Mouse (Mus musculus) gastrocnemius, postnatal 14 days (tissue): ENCODE results near the gene Gabbr2. TPM values are rescaled to one million over a fixed set of nuclear protein-coding genes. Genes with fewer than 3 reads are reported as not detected.

Experiments used
- DNase-seq: peaks from one replicate; pipeline ENCODE4 v3.0.0; 2021; ENCODE audit warnings: mixed read lengths
- intact Hi-C: fragments of 180-260 bp; cut with DNase I; formaldehyde crosslinking; loops from one replicate; pipeline ENCODE4 v1.15.1; 2025; ENCODE audit warnings: low total_unique reads
- total RNA-seq, 2 experiments: library from RNA; stranded (reverse); gene quantifications; 2 replicates each; pipeline ENCODE4 v1.2.3; 2021

Gabbr2 gene
- total RNA-seq, 2 experiments from 2014 or later = 0.14 to 0.20 TPM

DNA sequence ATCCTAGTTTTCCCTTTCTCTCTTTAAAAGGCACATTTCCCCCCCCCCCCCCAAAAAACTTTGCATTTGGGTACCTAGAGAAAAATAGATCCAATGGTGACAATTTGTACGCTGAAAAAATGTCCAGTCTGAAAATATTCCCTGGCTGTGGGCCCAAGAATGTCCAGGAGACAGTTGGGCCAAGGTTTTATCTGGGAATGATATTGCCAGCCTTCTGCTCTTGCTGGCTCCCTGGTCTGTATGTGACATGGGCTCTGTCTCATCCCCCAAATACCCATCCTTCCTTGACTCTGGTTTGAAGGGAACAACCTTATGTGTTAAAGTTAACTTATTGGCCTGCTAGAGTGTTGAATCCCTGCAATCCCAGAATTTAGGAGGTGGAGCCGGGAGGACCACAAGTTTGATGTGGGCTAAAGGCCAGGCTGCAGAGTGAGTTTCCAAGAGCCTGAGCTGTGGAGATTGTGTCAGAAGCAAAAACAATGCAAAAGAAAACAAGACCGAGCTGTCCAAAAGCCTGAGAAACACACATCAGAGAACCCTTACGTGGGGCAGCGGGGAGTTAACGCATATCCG, 247.0 kb downstream of the Gabbr2 start:
- intact Hi-C loops = no loop called here
- no peak for DNase-seq

DNA sequence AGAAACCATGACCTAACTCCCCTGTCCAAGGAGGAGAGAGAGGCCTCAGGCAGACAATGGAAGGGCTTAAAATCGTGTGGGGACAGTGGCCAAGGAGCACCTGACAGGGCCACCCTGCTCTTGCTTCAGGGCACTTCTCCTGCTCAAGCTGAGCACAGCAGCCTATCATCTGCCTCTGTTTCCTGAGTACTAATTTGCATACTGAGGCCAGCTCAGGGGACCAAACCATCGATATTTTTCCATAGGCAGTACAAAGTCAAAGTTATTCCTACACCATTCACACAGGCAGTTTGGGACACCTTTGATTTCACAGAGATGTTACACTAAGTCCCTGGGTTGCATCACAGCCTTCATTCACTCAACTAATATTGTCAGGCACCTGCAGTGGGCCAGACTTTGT, 249.1 kb downstream of the Gabbr2 start:
- intact Hi-C loops = no loop called here
- no peak for DNase-seq

DNA sequence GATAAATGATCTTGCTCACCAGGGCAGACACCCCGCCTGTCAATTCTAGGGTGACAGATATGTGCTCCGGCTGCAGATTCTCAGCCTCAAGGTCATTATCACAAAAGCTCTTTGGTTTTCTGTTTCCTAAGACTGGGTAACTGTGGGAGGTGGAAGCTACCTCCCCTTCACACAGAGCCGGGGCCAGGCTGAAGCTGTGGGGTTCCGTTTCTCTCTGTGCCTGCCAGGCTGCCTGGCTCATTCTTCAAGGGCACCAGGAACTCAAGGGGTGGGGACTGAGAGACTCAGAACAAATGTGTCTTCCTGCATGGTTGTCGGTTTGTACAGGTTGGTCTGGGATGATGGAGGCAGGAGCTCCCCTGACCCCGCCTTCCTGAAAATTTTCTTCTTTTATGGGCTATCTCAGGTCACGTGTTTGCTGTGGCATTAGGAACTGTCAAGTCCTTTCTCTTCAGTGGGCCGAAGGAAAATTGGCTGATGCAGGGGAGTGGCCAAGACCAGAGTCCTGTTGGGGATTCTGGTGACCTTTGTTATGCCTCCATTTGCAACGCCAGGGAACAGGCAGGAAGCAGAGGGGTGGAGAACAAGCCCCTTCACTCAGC, 254.7 kb downstream of the Gabbr2 start:
- intact Hi-C loops = no loop called here
- DNase-seq = no peak

DNA sequence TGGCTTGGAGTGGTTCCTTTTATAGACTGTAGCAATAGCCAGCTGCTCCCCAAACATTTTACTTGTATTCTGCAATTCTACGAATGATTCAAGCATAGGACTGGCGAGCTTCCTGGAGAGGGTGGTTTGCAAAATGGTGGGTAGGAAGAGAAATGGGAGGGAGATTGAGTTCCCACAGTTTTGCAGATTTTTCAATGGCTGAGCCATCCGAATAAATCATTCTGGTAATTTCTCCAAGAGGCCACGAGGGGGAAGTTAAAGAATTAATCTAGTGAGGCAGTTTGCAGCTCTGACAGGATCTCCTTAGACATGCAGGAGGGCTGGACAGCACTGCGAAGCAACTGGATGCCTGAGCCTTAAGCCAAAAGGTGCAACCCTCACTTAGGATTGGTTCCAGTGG, 256.8 kb downstream of the Gabbr2 start:
- DNase-seq = no peak
- intact Hi-C loops = no loop called here

DNA sequence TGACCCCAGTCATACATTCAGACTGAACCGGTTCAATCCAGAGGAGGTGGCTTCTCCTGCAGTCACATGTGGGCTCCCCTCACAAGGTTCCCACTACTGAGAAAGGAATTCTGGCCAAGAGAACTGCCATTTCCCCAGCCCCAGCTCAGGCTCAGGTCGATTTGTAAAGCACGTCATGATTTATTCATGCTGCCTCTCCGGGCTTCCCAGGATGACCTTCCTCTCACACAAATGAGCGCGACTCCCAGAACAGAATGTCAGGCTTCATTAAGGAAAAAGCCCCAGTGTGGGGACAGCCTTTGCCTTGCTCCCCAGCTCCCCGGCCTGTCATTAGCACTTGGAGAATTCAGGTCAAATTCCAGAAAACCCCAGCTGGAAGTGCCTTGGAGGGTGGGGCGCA, 260.1 kb downstream of the Gabbr2 start:
- DNase-seq = no peak
- intact Hi-C loops = no loop called here

DNA sequence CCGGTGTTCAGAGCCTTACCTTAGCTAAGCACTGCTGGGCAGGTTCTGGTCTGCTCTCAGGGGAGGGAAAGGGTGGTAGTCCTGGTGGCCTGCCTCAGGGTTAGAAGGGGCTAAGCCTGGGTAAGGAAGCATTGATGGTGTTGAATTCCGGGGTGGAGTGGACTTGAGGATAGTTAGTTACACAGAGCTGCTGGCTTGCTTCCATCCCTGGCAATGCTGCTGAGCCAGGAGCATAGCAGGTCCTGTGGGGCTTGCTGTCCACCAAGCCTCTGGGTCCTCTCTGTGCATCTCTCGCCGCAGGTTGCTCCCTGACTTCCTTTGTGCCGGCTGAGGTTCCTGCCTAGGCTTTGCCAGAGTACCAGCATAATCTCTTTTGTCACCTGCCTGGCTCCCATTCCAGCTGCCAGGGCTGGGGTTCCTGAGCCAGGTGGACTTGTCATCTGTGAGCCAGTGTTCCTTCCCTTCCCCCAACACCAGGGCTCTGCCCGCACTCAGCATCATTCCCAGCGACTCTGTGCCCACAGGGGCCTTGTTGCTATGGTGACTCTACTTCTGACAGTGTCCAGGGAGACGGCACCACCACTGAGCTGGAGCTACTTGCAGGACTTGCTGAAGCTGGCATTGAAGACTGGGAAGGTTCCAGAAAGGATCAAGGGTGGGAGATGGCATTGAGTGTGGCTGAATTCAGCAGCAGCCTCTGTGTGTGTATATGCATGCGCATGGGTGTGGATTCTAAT, 262.2 kb downstream of the Gabbr2 start:
- intact Hi-C loops = no loop called here
- DNase-seq = no peak

DNA sequence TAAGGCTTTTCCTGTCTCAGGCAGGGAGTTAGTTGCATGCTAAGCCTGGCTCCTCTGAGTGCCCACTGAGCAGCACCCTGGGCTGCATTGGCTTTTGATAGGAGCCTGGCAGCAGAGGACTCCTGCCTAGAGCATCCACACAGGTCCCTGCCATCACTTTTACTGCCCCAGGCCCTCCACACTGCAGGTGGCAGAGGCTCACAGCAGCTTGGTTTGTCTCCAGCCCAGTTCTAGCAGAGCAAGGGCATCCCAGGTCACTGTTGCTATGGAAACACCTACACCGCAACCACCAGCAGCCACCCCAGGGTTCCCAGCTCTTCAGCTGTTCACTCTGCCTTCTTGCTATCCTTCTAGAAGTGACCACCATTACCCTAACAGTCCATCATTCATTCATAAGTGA, 263.4 kb downstream of the Gabbr2 start:
- intact Hi-C loops = no loop called here
- no peak for DNase-seq

DNA sequence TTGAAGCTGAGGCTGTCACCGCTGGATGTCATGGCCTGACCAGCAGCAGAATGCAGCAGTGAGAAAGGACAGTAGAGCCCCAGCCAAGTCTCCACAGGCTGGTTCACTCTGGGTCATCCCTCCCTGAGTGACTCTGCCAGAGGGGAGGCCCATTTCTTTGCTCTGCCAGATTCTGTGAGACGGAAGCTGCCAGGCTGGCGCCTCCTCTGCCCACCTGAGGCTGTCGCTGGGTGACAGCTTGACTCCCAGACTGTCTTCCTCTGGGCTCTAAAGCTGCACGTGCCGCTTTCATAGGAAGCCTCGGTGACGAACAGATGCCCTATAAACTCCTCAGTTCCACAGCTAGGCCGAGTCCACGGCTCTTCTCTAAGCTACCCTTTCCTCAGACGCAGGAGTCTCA, 264.5 kb downstream of the Gabbr2 start:
- intact Hi-C loops = no loop called here
- no peak for DNase-seq

DNA sequence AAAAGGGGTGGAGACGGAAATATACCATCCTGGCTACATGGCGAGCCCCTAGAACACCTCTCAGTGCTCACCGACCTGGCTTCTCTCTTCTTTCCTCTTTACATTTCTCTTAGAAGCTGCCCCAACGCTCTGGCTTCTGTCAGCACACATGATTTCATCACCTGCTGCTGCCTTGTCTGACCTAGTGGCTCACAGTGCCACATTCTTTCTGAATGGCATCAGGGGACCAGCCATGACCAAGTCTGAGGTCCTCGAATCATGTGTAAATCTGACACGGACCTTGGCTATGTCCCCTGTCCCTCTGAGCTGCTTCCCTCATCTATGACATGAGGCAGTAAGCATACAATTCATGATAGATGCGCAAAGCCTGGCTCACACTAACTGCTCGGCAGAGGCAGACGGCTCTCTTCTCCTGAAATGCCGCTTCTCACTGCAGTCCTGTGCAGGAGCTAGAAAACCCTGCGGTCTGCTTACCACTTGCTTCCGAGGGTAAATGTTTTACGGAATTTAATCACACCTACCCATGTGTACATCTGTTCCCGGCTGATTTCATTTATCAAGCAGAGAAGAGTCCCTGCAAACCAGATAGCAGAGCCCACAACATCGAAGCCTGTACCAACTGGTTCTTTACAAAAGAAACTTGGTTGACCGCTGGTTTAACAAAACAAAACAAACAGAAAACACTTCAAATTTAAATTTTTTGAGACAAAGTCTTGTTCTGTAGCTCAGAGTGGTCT, 270.7 kb downstream of the Gabbr2 start:
- DNase-seq = no peak
- intact Hi-C loops = no loop called here

DNA sequence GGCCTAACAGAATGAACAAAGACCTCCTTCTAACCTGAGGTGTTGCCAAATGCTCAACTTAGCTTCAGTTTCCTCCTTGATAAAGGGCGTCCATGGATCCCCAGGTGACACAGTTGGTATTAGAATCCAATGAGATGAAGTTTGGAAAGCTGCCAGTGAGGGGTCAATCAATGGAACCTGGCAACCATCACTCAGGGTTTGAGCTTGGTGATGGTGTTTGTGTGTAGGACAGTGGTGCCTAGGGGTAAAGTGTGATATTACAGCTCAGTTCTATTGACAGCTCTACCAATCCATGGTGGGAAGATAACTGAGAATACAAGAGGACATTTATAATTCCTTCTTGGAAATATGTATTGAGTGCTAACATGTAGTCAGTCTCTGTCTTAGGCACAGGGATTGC, 271.6 kb downstream of the Gabbr2 start:
- intact Hi-C loops = no loop called here
- DNase-seq = no peak

DNA sequence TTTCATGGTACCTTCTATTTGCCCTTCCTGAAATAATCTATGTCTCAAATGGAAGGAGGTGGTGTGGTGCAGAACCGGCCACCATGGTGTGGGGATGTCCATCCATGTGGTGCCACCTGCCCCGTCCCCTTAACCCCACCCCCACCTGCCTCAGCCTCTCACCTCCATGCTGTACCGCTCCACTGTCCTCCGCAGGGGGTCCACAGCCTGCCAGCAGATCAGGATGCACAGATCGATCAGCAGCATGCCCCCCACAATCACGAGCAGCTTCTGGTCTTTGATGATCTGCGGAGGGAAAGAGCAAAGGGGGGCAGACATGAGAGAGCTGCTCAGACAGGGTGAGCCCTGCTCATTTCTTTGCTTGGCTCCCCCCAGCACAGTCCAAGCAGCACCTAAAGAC, 273.0 kb downstream of the Gabbr2 start:
- no peak for DNase-seq

DNA sequence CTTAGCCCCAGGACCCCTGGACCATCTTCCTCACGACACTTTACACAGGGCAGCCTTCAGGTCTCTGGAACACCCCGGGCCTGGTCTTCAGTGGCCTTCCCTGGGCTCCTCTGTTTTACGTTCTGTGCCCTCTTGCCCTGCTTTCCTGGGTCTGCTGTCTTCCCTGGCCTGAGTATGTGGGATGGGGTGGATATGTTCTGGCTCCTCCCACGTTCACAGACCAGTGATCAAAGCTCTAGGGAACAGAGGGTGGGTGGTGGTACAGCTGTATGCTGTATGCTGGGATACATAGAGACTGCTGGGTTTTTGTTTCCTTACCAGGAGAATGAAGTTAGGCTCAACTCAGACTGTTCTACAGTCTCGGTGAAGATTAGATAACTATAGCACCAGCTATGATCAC, 274.5 kb downstream of the Gabbr2 start:
- intact Hi-C loops = no loop called here
- no peak for DNase-seq

More for the DNA sequence above, 273.0 kb downstream of the Gabbr2 start:
- intact Hi-C loops = no loop called here

DNA sequence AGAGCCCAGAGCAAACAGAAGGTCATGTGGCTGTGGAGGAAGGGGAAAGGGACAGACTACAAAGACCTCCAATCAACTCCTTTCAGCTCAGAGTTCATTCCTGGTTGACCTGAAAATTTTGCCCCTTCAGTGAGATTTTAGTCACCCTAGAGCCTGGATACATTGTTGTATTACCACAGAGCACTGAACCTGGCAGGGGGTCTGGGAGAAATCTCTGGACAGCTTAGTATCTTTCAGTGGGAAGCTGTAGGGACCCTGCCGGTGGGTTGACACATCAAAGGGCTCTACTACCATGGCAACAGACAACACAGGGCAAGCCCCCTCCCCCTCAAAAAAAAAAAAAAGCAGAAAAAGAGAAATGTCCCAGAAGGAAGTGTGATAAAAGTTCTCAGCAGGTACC, 275.3 kb downstream of the Gabbr2 start:
- intact Hi-C loops = no loop called here
- no peak for DNase-seq

DNA sequence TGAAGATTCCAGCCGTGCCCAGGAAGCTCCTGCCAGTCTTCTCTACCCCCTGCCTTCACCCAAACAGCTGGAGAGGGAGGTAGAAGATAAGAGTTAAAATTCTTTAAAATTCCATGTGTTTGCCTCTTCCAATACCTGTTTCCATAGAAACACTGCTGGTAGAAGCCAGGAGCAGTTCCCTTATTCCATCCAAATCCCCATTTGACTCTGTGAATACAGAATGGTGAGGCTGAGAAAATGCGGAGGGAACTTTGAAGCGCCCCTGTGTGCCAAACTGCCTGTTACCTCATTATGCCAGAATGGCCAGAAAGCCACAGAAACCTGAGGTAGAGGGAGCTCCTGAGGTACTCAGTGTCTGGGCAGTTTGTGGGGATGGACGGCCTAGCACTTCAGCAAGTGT, 281.1 kb downstream of the Gabbr2 start:
- no peak for DNase-seq
- intact Hi-C loops = no loop called here

DNA sequence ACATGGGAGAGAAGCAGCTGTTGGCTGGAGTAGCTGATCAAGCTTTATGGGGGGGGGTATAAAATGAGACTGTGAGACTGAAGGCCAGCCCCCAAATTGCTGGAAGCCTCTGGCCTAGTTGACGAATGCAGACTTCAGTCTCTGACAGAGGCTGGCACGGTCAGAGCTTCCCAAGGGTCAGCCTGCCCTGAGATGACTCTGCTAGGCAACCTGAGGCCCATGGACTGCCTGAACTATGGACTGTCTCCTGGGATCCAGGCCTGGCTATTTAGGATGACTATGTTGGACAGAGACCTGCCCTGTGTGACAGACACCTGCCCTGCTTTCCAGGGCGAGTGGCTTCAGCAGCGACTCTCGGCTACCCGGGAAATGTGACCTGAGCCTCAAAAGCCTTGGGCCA, 281.7 kb downstream of the Gabbr2 start:
- DNase-seq = no peak
- intact Hi-C loops = no loop called here

DNA sequence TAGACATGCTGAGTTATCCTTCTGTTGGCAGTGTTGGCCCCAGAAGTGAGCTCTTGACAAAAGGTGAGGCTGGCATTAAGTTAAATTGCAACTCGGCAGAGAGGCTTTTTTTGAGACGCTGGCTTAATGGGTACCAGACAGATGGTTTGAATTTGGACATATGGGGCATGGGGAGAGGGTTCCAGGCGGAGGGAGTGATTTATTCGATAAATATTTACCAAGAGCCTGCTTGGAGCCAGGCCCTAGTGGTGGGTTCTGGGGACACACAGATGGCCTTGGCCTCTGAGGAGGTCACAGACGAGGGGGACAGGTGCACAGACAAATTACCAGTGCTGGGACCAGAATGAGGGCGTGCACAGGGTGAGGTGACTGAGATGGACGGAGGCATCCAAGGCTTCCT, 282.2 kb downstream of the Gabbr2 start:
- intact Hi-C loops = no loop called here
- no peak for DNase-seq

DNA sequence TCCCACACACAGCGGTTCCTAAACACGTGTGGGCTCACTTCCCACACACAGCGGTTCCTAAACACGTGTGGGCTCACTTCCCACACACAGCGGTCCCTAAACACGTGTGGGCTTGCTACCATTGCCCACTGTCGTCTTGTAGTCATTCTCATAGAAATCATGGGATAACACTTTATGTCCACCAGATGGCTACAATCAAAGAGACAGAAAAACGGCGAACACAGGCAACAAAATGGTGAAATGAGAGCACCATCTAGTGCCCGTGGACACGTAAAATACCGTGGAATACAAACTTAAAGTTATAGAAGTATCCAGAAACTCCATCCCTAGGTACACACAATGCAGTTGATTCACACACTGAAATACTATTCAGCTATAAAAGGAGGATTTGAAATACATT, 285.9 kb downstream of the Gabbr2 start:
- intact Hi-C loops = no loop called here
- DNase-seq = no peak

DNA sequence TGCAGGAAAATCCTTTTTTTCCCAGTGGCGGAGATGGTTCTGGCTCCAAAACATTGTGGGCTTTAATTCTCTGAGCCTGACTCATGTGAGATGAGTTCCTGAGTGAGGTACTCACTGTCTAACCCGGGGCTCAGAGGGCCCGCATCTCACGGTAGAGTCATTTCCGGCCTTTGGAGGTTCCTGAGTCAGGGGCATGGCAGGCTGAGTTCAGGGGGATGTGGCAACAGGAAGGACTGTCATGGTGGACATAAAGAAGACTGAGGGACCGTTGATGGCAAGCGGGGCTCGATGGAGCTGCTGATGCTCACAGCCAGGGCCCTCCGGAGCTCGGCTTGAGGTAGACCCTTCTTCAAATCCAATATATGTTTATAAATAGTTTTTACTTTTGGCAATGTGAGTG, 288.5 kb downstream of the Gabbr2 start:
- intact Hi-C loops = no loop called here
- DNase-seq = no peak

DNA sequence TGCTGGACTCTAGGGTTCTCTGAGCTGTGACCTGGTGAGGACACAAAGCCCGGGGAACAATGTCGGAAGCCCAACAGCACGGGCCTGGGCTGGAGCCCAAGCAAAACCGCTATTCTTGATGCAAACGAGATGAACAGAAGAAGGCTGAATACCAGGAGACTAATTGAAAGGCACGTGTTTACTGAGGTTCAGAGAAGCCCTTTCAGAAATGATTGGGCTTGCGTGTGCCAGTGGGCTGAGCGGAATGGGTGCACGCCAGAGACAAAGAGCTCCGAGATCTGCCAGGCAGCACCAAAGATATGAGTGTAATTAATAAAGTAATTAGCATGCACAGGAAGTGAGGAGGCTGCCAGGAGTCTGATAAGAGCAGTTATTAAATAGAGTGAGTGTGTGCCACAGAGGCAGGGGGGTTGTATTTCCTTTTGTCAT, 291.4 kb downstream of the Gabbr2 start:
- intact Hi-C loops = no loop called here
- DNase-seq = no peak

DNA sequence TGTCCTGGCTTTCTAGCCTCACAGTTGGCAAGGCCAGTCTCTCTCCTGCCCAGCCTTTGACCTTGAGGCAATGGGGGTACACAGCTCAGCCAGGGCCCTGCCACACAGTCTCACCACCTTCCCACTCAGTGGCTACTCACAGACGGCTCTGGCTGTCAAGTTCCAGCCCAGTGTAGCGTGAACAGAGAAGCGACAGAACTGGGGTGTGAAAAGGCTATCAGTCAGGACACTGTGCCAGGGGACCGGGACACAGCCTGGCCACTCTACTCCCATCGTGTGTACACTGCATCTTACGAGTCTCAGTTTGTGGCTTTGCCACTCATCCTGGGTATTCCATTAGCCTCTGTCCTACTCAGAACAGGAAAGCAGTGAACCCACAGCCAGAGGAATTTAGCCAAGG, 295.2 kb downstream of the Gabbr2 start:
- intact Hi-C loops = loop anchor here (10.0 kb wide), 1 partner anchor 138 kb away; no protein-coding TSS in a partner anchor
- DNase-seq = no peak
